Mouse (Mus musculus) stomach, postnatal 0 days (tissue): ENCODE results near the gene Osgep.
"Not testable (repeated sequence)": the region's sequence is repeated elsewhere in the genome, so short reads cannot be mapped to it uniquely, and the experiment has no call there.

Experiments
- CTCF ChIP-seq: IDR thresholded peaks from 2 replicates; pipeline ENCODE4 v1.5.1; 2016; ENCODE audit warnings: antibody characterized with exemption, low read depth, mild to moderate bottlenecking, moderate library complexity
- EP300 ChIP-seq: optimal IDR thresholded peaks from 2 replicates; pipeline ENCODE3; 2016; ENCODE audit warnings: antibody characterized with exemption

DNA sequence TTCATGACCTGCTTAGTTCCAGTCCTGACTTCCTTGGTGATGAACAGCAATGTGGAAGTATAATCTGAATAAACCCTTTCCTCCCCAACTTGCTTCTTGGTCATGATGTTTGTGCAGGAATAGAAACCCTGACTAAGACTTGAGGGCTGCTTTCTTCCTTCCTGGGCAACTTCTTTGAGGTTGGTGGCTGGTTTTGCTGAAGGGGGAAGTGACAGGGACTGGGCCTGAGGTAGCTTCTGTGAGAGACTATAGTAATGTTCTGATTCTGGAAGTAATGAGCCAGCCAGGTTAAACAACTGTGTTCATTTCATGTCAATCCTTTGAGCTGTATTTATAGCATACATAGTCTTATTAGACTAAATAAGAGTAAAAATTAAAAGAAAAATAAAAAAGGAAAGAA is 59.7 kb downstream of the Osgep start:
- TF ChIP-seq CTCF, EP300: not testable (repeated sequence)
